Mouse (Mus musculus): ENCODE results near the gene Mvb12a. TPM values are rescaled to one million over a fixed set of nuclear protein-coding genes. Genes with fewer than 3 reads are reported as not detected.

Gene Mvb12a
- total and polyA plus RNA-seq, 3 experiments, result 40.4 to 132 (median 75.9) TPM

DNA sequence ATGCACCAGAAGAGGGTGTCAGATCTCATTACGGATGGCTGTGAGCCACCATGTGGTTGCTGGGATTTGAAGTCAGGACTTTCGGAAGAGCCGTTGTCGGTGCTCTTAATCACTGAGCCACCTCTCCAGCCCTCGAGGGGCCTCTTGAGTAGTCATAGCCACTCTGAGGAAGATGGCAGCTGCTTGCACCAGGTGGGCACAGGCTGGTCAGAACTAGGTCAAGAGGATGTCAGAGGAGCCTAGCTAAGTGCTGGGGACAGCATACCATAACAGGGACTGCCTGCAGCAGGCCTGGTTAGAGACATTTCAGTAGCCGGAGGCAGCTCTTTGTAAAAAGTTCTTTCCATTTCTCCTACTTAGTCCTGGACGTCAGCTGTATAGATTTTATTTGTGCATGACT is 8.0 kb downstream of the Mvb12a start:
- ATAC-seq (ENCODE audit: extremely low read depth, insufficient number of reproducible peaks, low FRiP score, poor library complexity, severe bottlenecking), result no peak
- DNase-seq (ENCODE audit: low spot score), result no peak
- Histone ChIP-seq H3K4me1 (ENCODE audit: insufficient read depth, low read depth, low read length) (peaks cover 15% of the 10 kb centered on the region; the same call in 1 of the 2 replicates), H3K36me3 (replicated peaks) (peaks cover 29% of the 10 kb centered on the region), H3K27me3 (ENCODE audit: insufficient read depth, low read length) (peaks cover 21% of the 10 kb centered on the region), H3K9me3 (replicated peaks) (no peaks in the 10 kb centered on the region), H3K4me3 (ENCODE audit: low read depth, low read length) (no peak overlapping the region)
- TF ChIP-seq GATA2 (IDR thresholded peaks at IDR 0.05; ENCODE audit: borderline replicate concordance, low read depth, low read length) (no peak), CTCF (IDR thresholded peaks at IDR 0.05; ENCODE audit: low read depth, low read length) (no peak), TAL1 (conservative IDR thresholded peaks at IDR 0.05; ENCODE audit: low read depth, low read length) (no peak), POLR2AphosphoS5 (IDR thresholded peaks at IDR 0.05; ENCODE audit: insufficient replicate concordance, low read depth, low read length) (no peak), GATA1 (IDR thresholded peaks at IDR 0.05; ENCODE audit: borderline replicate concordance, low read length) (no peak)

DNA sequence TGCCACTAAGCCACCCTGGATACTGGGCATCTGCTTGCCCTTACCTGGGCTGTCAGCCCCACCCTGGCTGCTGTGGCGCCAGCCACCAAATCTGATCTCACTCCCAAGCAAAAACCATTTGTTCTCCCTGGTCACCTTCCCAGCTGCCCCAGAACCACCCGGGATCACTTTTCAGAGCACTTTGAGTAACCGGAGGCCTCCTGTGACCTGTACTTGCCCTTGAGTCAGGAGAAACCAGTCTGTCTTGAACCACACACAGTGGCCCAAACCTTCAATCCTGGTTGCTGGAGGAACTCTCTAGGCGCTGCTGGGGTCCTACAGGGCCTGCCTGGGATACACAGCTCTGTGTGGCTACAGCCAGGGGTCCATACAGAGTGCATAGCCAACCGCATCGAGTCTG is 10.0 kb downstream of the Mvb12a start:
- DNase-seq (ENCODE audit: low spot score), result no peak
- TF ChIP-seq GATA2 (IDR thresholded peaks at IDR 0.05; ENCODE audit: borderline replicate concordance, low read depth, low read length), result no peak
- no peak for TF ChIP-seq CTCF (IDR thresholded peaks at IDR 0.05; ENCODE audit: low read depth, low read length)
- TF ChIP-seq TAL1 (conservative IDR thresholded peaks at IDR 0.05; ENCODE audit: low read depth, low read length), result no peak
- no peak for TF ChIP-seq POLR2AphosphoS5 (IDR thresholded peaks at IDR 0.05; ENCODE audit: insufficient replicate concordance, low read depth, low read length)
- TF ChIP-seq GATA1 (IDR thresholded peaks at IDR 0.05; ENCODE audit: borderline replicate concordance, low read length), result no peak
- H3K36me3 ChIP-seq (replicated peaks), result peaks cover 10% of the 10 kb centered on the region
- H3K9me3 ChIP-seq (replicated peaks), result no peaks in the 10 kb centered on the region
- peaks cover 15% of the 10 kb centered on the region; the same call in 1 of the 2 replicates for H3K4me1 ChIP-seq (ENCODE audit: insufficient read depth, low read depth, low read length)
- ATAC-seq (ENCODE audit: extremely low read depth, insufficient number of reproducible peaks, low FRiP score, poor library complexity, severe bottlenecking), result no peak
- peaks cover 32% of the 10 kb centered on the region for H3K27me3 ChIP-seq (ENCODE audit: insufficient read depth, low read length)
- H3K4me3 ChIP-seq (ENCODE audit: low read depth, low read length), result no peak overlapping the region

DNA sequence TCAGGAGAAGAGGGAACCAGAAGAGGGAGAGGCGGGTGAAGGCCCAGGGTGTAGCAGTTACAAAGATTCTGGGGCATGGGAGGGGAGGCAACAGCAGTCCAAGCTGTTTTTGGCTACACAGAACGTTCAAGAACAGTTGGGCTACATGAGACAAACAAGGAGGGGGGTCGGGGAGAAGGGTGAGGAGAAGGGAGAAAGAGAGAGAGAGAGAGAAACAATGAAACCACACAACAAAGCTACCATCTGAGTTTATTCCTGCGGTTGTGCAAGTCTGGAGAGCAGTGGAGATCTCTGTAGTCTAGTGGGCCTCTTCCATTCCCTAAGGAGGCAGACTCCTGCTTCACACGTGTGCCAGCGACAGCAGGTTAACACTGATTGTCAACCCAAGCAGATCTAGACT is 11.3 kb downstream of the Mvb12a start:
- TF ChIP-seq CTCF (IDR thresholded peaks at IDR 0.05; ENCODE audit: low read depth, low read length), result no peak
- TF ChIP-seq GATA1 (IDR thresholded peaks at IDR 0.05; ENCODE audit: borderline replicate concordance, low read length), result no peak
- no peak for TF ChIP-seq TAL1 (conservative IDR thresholded peaks at IDR 0.05; ENCODE audit: low read depth, low read length)
- TF ChIP-seq GATA2 (IDR thresholded peaks at IDR 0.05; ENCODE audit: borderline replicate concordance, low read depth, low read length), result no peak
- TF ChIP-seq POLR2AphosphoS5 (IDR thresholded peaks at IDR 0.05; ENCODE audit: insufficient replicate concordance, low read depth, low read length), result no peak
- DNase-seq (ENCODE audit: low spot score) (no peak), ATAC-seq (ENCODE audit: extremely low read depth, insufficient number of reproducible peaks, low FRiP score, poor library complexity, severe bottlenecking) (no peak)
- Histone ChIP-seq H3K36me3 (replicated peaks) (no peaks in the 10 kb centered on the region), H3K27me3 (ENCODE audit: insufficient read depth, low read length) (peaks cover 43% of the 10 kb centered on the region), H3K9me3 (replicated peaks) (no peaks in the 10 kb centered on the region), H3K4me1 (ENCODE audit: insufficient read depth, low read depth, low read length) (peaks cover 24% of the 10 kb centered on the region), H3K4me3 (ENCODE audit: low read depth, low read length) (no peak overlapping the region)

DNA sequence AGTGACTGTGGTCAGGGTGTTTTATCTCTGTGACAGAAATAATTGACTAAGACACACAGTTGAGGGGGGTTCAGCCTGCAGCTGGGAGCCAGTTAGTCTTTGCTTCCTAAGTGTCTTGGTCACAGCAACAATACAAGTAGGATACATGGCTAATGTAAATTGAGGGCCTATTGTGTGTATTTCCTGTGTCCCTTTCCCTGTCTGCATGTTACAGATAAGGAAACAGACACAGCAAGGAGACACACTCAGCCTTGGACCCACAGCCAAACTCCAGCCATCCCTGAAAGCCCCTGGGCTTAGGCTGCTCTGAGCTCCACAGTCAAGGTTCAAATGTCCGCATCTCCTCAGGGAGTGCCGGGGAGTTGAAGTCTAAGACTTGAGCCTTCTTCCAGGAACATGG is 11.9 kb downstream of the Mvb12a start:
- peaks cover 47% of the 10 kb centered on the region for H3K27me3 ChIP-seq (ENCODE audit: insufficient read depth, low read length)
- TF ChIP-seq POLR2AphosphoS5 (IDR thresholded peaks at IDR 0.05; ENCODE audit: insufficient replicate concordance, low read depth, low read length) (no peak), GATA2 (IDR thresholded peaks at IDR 0.05; ENCODE audit: borderline replicate concordance, low read depth, low read length) (no peak), GATA1 (IDR thresholded peaks at IDR 0.05; ENCODE audit: borderline replicate concordance, low read length) (no peak), TAL1 (conservative IDR thresholded peaks at IDR 0.05; ENCODE audit: low read depth, low read length) (no peak), CTCF (IDR thresholded peaks at IDR 0.05; ENCODE audit: low read depth, low read length) (no peak)
- H3K4me3 ChIP-seq (ENCODE audit: low read depth, low read length), result no peak overlapping the region
- DNase-seq (ENCODE audit: low spot score), result no peak
- peaks cover 27% of the 10 kb centered on the region for H3K4me1 ChIP-seq (ENCODE audit: insufficient read depth, low read depth, low read length)
- H3K9me3 ChIP-seq (replicated peaks), result no peaks in the 10 kb centered on the region
- H3K36me3 ChIP-seq (replicated peaks), result no peaks in the 10 kb centered on the region
- no peak for ATAC-seq (ENCODE audit: extremely low read depth, insufficient number of reproducible peaks, low FRiP score, poor library complexity, severe bottlenecking)

GRCm38 (mm10) chr8:71558071-71558957 is 15.6 kb downstream of the Mvb12a start, which contains the start of gene Tmem221:
Tmem221 (minus strand) TSS chr8:71558871.
- ATAC-seq (ENCODE audit: extremely low read depth, insufficient number of reproducible peaks, low FRiP score, poor library complexity, severe bottlenecking) (no peak), DNase-seq (ENCODE audit: low spot score) (no peak)
- no peaks in the 10 kb centered on the region for H3K36me3 ChIP-seq (replicated peaks)
- TF ChIP-seq TAL1 (conservative IDR thresholded peaks at IDR 0.05; ENCODE audit: low read depth, low read length) (no peak), CTCF (IDR thresholded peaks at IDR 0.05; ENCODE audit: low read depth, low read length) (no peak), GATA1 (IDR thresholded peaks at IDR 0.05; ENCODE audit: borderline replicate concordance, low read length) (no peak), POLR2AphosphoS5 (IDR thresholded peaks at IDR 0.05; ENCODE audit: insufficient replicate concordance, low read depth, low read length) (no peak), GATA2 (IDR thresholded peaks at IDR 0.05; ENCODE audit: borderline replicate concordance, low read depth, low read length) (no peak)
- H3K4me1 ChIP-seq (ENCODE audit: insufficient read depth, low read depth, low read length), result peaks cover 31% of the 10 kb centered on the region
- peak within 1 kb of the TSS; percentile 38; the same call in 1 of the 2 replicates for H3K4me3 ChIP-seq (ENCODE audit: low read depth, low read length)
- no peaks in the 10 kb centered on the region for H3K9me3 ChIP-seq (replicated peaks)
- H3K27me3 ChIP-seq (ENCODE audit: insufficient read depth, low read length), result peaks cover 55% of the 10 kb centered on the region

GRCm38 (mm10) chr8:71558958-71559690 is 16.4 kb downstream of the Mvb12a start:
- DNase-seq (ENCODE audit: low spot score) (no peak), ATAC-seq (ENCODE audit: extremely low read depth, insufficient number of reproducible peaks, low FRiP score, poor library complexity, severe bottlenecking) (no peak)
- peak overlapping the region; percentile 38; the same call in 1 of the 2 replicates for H3K4me3 ChIP-seq (ENCODE audit: low read depth, low read length)
- peaks cover 4% of the 10 kb centered on the region for H3K9me3 ChIP-seq (replicated peaks)
- peaks cover 53% of the 10 kb centered on the region for H3K27me3 ChIP-seq (ENCODE audit: insufficient read depth, low read length)
- TF ChIP-seq GATA2 (IDR thresholded peaks at IDR 0.05; ENCODE audit: borderline replicate concordance, low read depth, low read length) (no peak), CTCF (IDR thresholded peaks at IDR 0.05; ENCODE audit: low read depth, low read length) (no peak), POLR2AphosphoS5 (IDR thresholded peaks at IDR 0.05; ENCODE audit: insufficient replicate concordance, low read depth, low read length) (no peak), TAL1 (conservative IDR thresholded peaks at IDR 0.05; ENCODE audit: low read depth, low read length) (no peak), GATA1 (IDR thresholded peaks at IDR 0.05; ENCODE audit: borderline replicate concordance, low read length) (no peak)
- no peaks in the 10 kb centered on the region for H3K36me3 ChIP-seq (replicated peaks)
- peaks cover 25% of the 10 kb centered on the region for H3K4me1 ChIP-seq (ENCODE audit: insufficient read depth, low read depth, low read length)
